Mouse (Mus musculus) T-cell, adult 2 months (primary cell): ENCODE data around the gene Tdo2.
A peak's percentile ranks its signal among the peaks of the same experiment; 100 is the strongest.

Source experiments
- DNase-seq: peaks from one replicate; pipeline ENCODE4 v3.0.0; 2022; ENCODE audit warnings: low spot score

The Tdo2 gene

DNA sequence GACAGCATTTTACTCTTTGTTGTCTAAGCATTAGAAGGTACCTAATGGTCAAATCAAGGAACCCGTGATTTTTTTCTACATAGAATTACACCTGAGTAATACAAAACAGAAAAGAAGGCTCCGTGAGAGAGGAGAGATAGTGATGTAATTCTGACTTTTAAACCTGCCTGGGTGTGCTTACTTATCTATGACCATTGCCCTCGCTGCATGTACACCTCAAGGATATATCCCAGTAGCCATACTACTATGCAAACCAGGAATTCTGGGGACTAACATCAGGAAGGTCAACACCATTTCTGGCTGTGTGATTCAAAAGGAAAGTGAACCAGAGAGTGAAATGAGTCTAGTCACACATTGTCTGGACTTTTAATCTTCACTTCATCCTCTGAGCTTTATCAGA lies 33.7 kb downstream of the Tdo2 start:
- no peak for DNase-seq

GRCm38 (mm10) chr3:81938924-81939323 lies 37.1 kb downstream of the Tdo2 start:
- no peak for DNase-seq

DNA sequence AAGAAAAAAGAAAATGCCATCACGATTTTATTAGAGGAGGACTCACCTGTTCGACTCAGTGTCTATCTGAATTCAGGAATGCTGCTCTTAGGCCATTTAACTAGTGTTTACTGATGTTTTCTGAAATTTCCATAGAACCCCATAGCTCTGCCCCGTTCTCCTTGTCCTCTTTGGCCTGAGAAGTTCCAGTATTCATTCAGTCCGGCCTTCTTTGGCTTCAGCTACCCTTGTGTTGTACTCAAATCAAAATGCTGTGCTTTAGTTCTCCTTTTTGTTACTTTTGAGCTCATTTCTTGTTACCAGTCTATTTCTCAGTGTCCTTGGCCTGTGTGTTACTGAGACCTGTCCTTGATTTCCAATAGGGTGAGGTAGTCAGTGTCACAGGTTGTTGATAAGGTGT lies 42.7 kb downstream of the Tdo2 start:
- no peak for DNase-seq

GRCm38 (mm10) chr3:81932141-81933101 lies 43.6 kb downstream of the Tdo2 start, which contains the start of gene Ctso:
Ctso (plus strand) TSS chr3:81932601.
- peak; percentile 80 for DNase-seq

GRCm38 (mm10) chr3:81931695-81932094 lies 44.3 kb downstream of the Tdo2 start:
- no peak for DNase-seq

GRCm38 (mm10) chr3:81929073-81929472 lies 46.9 kb downstream of the Tdo2 start:
- no peak for DNase-seq

- DNase-seq, result peak; percentile 22
Measured at GRCm38 (mm10) chr3:81926764-81927325, 49.2 kb downstream of the Tdo2 start.

GRCm38 (mm10) chr3:81925856-81926255 lies 50.1 kb downstream of the Tdo2 start:
- DNase-seq, result peak; percentile 51

- peak; percentile 54 for DNase-seq
Measured at GRCm38 (mm10) chr3:81924931-81925330, 51.1 kb downstream of the Tdo2 start.

- peak; percentile 3 for DNase-seq
Measured at GRCm38 (mm10) chr3:81922910-81923309, 53.1 kb downstream of the Tdo2 start.

DNA sequence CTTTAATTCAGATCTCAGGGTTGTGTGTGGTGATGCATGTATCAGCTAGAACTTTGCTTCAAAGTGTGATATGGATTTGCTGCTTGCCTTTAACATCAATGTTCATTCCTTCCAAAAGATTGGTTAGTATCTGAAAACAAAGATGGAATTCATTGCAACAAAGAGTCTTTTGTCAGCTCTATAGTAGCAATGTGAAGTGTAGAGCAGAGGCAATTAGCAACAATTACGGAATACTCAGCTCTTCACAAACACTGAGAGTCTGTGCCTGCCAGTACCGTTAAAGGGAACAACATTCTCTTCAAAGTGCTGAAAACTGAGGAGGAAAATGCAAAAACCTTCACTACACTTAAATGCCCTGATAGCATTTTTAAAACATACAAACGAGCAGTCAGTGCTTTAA lies 56.3 kb downstream of the Tdo2 start:
- DNase-seq, result no peak

DNA sequence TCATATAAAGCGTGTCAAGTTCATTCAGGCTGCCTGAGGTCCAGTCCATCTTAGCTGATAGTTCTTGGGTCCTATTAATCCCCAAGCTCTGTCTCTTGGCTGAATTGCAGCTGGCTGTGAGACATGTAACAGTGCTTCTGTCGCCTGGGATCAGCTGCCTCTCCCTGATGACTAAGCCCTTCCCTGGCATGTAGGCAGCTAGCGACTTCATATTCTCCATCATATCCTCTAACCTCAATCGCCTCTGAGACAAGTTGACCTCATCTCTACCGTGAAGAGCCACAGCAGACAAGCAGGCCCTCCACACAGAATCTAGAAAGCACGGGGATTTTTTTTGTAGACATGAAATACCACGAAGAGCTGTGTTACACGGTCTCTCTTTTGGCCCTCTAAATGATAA lies 57.8 kb downstream of the Tdo2 start:
- DNase-seq, result no peak

DNA sequence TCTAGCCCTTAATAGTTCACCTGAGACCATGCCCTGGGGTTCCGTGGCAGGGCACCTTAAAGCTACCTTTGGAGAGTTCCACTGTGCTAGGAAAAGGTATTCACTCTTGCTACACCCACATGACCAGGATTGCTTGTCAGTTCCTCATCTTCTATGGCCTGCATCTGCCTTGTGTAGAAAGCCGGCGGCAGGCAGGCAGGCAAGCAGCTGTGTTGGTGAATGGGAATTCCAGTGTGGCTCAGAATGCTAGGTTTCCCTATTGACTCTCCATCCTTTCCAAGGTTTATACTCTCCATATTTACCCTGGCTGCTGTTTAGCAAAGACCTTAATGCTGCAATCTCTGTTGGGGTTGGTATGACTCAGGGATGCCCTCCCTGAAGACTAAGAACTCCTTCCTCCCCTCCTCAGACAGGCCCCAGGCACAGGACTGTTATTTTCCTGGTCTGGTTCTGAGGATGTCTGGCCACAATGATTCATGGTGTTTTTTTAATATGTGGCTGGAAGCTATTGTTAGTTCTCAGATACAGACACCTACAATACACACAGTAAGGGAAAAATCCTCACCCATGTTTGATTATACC lies 58.6 kb downstream of the Tdo2 start:
- DNase-seq, result no peak

GRCm38 (mm10) chr3:81916030-81916686 lies 59.8 kb downstream of the Tdo2 start:
- no peak for DNase-seq

DNA sequence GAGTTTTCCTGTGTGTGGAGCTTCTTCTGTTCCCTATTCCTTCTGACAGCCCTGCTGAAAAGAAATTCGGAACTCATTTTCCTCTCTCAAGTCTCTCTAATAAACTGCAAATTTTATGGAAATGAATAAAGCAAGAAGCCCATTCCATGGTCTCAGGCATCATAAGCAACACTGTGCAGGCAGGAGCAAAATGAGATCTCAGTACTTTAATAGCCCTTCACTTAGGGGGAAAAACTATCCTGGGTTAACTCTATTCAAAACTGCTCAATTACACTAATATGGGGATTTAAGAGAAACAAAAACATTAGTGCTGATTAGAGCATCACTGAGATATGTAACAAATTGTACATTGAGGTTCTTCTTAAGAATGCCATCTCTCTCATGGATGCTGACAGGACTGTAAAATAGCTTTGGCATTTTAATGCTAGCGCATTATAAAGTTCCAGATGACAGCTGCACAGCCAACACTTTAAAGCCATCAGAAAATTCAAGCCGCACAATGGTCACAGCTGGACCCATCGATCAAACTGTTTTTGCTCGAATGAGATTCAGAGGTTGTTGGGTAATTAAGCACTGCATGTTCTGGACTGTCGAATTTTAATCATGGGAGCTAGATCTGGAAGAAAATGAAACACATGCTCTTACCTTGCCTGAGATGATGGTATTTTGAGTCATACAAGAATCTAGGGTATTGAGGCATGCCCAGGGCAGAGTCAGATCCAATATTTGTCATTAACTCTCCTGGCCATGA lies 65.5 kb downstream of the Tdo2 start:
- DNase-seq, result no peak
